Mouse (Mus musculus) left cerebral cortex, postnatal 25 days (tissue): ENCODE measurements around the gene Tbx19. TPM values are rescaled to one million over a fixed set of nuclear protein-coding genes. Genes with fewer than 3 reads are reported as not detected.

ENCODE experiments used
- DNase-seq, 2 experiments: peaks; one replicate each; pipeline ENCODE4 v3.0.0; 2022; ENCODE audit warnings: low spot score in 2 of 2, mixed read lengths in 1 of 2
- intact Hi-C: fragments of 180-260 bp; cut with DNase I; formaldehyde crosslinking; loops from one replicate; pipeline ENCODE4 v1.15.1; 2025
- total RNA-seq, 2 experiments: library from RNA; stranded (reverse); gene quantifications; 2 replicates each; pipeline ENCODE4 v1.2.3; 2021

Gene Tbx19
- total RNA-seq, 2 experiments from 2014 or later = not detected

DNA sequence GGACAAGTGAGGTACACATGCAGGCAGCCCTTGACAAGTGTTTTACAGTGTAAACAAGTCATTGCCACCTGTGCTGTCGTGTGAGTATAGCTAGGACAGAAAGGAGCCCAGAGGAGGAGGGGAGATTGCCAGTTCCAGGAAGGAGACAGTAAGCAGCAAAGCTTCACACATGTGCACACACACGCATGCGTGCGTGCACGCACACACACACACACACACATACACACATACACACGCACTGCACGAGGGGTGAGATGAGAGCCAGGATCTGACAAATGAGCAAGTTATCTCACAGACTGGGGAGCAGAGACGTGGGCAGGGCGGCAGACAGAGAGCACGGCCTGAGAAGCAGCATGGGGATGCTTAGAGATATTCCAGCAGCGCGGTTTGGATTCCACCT is 25.9 kb upstream of the Tbx19 start:
- intact Hi-C loops = no loop called here
- DNase-seq = no peak

DNA sequence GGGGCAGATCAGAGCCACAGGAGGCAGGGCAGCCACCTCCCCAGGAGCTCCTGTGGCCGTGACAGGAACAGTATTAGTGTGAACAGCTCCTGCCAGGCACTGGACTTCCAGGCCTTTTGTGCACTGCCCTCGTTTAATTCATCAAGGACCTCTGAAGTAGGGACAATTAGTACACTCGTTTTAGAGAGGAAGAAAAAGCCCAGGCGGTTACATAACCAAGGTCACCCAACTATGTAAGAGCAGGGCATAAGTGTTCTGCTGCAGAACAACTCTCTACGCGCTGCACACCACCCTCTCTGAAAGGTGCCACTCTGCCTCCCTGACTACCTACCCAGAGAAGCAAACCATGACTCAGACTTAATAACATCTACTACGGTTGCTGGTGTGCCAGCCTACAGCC is 24.5 kb upstream of the Tbx19 start:
- peak in 1 of 2 experiments; percentile 18 for DNase-seq
- intact Hi-C loops = no loop called here

DNA sequence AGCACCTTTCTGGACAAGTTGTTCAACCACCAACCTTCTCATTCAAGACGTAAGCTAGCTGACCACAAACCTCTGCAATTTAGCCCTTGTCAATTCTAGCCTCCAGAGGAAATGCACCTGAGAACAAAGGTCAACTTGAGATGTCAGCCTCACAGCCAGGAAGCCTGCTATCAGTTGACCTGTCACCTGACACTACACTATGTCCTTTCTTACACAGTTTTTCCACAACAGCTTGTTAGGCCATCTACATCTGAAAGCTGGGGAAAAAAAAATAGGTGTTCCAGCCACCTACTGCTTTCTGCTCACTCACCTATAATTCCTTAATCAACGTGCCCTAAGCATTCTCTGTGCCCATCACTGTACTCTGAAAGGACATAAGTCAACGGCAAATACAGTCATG is 23.6 kb upstream of the Tbx19 start:
- intact Hi-C loops = no loop called here
- no peak for DNase-seq

DNA sequence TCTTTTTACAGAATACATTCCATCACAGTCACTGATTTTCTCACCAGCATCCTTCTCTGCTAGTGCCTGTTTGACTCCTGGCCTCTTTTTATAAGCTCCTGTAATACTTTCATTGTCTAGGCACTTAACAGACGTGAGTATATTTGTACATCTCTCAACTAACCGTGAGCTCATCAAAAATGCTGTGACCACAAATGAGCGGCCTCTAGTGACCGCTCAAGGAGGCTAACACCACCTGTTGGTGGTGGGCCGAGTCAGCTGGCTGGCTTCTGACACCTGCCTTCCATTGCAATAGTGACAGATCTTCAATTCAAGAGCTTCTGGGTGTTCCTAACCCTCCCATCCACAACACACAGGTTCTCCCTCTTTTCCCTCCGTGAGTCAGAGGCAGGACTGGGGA is 22.8 kb upstream of the Tbx19 start:
- intact Hi-C loops = no loop called here
- no peak for DNase-seq

DNA sequence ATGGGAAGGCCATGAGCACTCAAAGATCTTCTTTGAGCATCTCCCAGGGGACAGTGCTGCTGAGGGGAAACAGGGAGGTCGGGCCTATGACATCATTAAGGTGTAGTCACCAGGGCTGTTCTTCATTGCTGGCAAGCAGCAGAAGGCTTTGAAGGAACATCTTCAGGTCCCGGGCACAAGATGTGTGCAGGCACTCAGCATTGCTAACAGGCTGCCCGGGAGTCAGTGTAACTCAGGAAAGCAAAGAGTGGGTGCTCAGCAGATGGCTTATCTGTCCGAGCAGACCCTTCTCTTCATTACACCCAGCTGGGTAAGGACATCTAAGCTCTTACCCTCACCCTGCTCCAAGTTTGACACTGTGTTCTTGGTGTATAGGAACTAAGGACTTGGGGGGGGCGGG is 18.7 kb upstream of the Tbx19 start:
- no peak for DNase-seq
- intact Hi-C loops = no loop called here

DNA sequence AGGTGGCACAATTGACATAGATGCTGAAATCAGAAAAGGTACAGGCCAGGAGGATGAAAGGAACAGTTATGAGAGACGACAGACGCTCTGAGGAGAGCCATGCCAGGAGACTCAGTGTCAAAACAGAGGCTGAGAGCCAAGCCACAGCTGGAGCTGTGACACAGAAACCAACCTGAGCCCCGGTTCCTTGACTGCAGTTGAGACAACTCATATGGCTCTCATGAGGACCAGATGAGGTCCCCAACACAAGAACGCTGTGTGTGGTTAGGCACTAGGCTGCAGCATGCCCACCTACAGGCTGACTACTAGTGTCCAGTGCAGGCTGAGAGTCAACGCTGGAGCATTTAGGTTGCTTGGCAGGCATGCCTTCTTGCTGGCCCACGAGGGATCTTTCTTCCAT is 17.5 kb upstream of the Tbx19 start:
- intact Hi-C loops = no loop called here
- DNase-seq = no peak

DNA sequence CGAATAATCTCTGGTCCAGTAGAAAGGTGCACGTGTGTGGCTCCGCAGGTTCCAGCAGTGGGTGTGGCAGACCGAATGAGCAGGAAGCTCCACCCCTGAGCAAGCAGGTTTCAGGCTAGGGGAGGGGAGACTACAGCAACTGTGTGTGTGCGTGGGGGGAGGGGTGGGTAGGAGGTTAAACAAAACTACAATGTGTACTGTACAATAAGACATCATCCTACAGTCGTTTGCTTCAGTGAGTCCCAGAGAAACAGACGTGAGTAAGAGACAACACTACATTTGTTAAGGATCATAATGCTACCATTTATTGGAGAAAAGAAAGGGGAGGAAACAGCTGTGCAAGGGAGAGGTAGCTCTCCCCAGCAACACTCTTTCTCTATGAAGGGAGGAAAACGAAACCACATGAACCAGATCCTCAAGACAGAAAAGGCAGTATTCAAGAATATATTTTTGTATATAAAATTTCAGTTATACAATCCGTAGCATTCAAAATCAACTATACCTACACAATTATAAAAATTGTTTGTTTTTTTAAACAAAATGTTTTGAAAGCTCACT is 13.6 kb upstream of the Tbx19 start:
- intact Hi-C loops = no loop called here
- DNase-seq = no peak

DNA sequence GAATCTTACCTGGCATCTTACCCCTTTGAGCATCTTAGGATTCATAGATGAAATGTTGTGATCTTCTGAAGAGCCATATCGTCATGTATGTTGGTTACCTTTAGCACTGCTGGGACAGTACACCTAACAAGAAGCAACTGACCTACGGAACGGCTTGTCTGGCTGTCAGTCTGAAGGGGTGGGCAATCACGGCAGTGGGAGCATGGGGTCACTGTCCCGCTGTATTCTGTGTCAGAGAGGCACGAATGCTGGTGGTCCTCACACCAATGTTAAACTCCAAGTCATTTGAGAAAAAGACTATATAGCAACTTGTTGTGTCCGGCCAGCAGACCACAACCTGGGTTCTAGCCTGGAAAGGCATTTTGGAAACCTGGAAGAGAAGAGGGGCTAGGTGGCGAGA is 10.7 kb upstream of the Tbx19 start:
- intact Hi-C loops = no loop called here
- DNase-seq = no peak

DNA sequence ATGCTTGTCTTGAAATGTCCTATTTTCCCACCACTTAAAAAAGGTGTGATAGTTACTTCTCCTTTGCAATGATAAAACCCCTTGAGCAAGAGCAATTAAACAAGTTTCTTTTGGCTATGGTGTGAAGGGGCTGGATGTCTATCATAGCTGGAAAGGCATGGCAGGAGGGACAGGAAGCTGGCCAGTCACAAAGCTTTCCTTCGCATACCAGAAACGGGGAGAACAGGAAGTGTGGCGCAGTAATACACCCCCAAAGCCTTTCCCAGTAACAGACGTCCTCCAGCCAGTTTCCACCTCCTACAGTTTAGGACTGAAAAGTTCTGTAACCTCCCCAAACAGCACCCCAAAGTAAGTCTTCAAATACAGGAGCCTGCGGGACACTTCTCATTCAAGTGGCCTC is 9.6 kb upstream of the Tbx19 start:
- intact Hi-C loops = no loop called here
- no peak for DNase-seq

DNA sequence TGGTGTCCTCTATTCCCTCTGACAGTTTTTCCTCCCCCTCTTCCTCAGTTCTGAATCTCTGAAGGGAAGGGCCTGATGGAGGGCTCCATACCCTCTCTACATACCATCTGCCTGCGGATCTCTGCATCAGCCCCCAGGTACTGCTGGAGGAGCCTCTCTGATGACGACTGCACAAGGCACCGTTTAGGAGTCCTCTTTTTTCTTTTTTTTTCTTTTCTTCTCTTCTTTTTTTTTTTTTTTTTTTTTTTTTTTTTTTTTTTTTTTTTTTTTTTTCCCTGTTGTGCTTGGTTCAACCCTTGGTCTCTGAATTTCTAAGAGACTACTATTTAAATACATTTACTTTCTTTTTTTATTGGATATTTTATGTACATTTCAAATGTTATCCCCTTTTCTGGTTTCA is 8.9 kb upstream of the Tbx19 start:
- no peak for DNase-seq
- intact Hi-C loops = no loop called here

DNA sequence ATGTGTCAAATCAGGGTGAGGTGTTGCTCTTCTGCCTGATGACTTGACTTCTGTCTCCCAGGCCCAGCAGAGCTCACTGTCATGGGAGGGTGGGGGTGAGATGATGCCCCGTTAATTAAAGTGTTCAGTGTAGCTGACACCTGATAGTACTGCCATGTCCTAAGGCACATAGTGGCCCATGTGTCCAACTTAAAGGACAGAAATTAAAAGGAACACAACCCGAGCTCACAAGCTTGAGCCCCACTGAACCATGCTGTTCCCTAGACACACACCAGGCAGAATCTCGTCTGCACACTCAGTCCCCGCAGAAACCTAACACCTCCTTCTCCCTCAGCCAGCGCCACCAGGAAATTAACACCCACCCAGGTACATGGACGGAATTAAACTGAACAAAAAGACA is 4.3 kb upstream of the Tbx19 start:
- DNase-seq = no peak

DNA sequence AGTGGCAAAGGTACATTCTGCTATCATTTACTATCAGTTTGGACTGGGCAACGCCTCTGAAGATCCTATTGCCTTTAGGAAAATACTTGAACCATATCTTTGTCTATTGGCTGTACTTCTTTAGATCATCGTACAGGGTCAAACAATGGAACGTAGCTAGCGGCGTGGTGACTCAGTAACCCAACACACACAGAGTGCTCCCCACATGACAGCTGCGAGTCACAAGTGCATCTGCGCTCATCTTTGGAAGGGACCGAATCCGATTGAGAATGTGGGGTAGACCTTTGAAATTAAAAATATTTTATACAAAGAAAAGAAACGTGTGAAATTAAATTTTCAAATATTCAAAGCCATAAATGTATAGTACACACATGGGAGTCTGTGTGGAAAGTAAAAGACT is 1.7 kb downstream of the Tbx19 start:
- intact Hi-C loops = no loop called here
- no peak for DNase-seq

More for the DNA sequence above, 4.3 kb upstream of the Tbx19 start:
- intact Hi-C loops = no loop called here

DNA sequence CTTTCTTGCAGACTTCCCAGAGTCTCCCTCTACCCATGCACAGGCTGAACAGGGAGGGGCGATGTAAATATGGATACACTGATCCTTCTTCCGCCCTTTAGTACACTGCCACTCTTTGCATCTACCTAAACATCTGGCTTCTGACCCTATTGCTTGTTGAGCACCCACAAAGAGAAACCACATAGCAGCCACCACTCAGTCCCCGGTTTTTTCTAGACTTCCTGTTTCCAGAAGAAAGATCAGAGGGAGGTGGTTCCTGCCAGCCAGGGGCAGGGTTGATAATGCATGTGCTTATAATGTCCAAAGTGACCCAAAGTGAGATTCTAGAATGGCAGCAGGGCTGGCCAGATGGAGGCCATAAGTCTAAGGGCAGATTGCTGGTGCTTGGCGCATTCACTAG is 6.4 kb downstream of the Tbx19 start:
- DNase-seq = no peak
- intact Hi-C loops = no loop called here

DNA sequence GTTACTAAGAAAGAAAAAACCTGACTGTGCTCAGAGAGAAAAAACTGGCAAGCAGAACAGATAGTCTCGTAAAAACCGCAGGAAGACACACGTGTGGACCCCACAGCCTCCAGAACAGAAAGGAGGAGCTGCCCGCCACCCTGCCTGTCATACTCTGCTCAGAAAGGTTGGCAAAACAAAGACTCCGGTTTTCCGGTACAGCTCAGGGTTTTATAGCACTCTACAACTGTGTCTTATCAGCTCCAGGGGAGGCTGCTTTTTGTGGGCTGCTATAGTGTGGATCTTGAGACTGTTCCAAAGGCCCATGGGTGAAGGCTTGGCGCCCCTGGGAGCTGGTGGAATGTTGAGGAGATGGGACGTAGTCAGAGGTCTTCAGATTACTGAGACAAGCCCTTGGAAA is 9.4 kb downstream of the Tbx19 start:
- DNase-seq = no peak
- intact Hi-C loops = no loop called here

DNA sequence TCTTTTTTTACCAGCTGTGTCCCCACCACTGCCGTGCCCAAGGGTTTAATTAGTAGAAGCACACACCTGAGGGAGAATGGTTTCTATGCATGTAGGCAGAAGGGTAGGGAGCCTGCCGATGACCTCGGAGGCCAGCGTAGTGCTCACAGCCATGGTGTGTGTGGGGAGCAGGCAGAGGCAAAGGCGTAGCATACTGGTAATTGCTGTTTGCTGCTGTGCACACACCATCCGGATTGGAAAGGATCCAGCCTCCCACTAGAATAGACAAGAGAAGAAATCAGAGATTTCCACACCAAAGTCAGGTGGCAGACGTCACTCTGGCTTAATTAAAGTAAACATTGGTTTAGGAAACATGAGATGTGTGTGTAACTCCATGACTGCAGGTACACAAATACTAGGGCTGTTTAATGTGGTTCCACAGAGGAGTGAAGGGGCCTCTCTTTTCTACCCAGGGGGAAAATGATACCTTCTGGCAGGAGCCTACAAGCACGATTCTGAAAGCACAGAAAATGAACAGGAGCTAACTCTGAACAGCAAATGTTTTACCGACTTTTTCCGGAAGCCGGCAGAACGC is 18.1 kb downstream of the Tbx19 start:
- intact Hi-C loops = no loop called here
- no peak for DNase-seq

DNA sequence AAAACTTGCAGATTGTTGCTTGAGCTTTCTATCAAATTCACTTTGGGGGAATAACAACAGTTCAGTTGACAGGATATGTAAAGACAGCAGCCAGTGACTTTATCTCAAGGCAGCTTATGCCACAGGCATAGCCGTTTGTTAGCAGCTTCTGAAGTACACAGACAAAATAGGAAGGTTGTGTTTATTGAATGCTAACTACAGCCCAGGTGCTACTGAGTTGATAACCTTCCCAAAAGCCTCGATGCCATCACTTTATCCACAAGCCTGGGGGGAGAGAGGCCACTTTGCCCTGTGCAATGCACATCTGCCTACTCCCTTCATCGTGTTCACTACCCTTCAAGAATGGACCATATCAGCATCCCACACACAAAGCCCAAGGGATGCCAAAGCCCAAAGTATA is 20.3 kb downstream of the Tbx19 start:
- intact Hi-C loops = no loop called here
- DNase-seq = no peak

DNA sequence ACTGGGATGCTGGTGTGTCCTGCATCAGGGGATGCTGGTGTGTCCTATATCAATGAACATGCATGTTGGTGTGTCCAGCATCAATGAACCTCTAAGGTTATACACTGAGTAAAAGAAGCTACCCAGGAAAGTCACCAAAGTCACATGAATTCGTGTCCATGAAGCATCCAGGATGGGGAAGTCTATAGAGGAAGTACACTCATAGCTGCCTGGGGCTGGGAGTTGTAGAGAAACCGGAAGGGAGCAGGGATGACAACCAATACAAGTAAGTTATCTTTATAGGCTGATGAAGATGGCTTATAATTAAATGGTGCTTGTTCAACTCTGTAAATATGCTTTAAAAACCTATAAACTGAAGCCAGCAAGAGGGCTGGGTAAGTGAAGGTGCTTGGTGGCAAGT is 26.7 kb downstream of the Tbx19 start:
- intact Hi-C loops = no loop called here

DNA sequence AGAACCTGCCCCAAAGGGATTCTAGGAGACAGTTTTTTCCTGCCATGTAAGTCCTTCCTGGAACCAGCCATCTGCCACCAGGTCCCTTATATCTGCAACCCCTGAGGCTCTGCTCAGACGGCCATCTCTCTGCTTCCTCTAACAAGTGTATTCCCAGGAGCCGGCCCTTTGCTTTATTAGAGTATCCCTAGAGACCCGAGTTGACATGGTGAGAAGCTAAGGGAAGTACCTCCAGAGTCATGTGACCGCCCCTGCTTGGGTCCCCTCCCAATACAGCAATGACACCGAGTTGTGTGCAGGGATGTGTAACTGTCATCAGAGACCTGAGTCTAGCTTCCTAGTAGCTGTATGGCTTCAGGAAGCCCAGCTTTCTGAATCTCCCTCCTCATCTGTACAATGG is 27.3 kb downstream of the Tbx19 start:
- DNase-seq = no peak
- intact Hi-C loops = no loop called here

More for the DNA sequence above, 26.7 kb downstream of the Tbx19 start:
- no peak for DNase-seq

DNA sequence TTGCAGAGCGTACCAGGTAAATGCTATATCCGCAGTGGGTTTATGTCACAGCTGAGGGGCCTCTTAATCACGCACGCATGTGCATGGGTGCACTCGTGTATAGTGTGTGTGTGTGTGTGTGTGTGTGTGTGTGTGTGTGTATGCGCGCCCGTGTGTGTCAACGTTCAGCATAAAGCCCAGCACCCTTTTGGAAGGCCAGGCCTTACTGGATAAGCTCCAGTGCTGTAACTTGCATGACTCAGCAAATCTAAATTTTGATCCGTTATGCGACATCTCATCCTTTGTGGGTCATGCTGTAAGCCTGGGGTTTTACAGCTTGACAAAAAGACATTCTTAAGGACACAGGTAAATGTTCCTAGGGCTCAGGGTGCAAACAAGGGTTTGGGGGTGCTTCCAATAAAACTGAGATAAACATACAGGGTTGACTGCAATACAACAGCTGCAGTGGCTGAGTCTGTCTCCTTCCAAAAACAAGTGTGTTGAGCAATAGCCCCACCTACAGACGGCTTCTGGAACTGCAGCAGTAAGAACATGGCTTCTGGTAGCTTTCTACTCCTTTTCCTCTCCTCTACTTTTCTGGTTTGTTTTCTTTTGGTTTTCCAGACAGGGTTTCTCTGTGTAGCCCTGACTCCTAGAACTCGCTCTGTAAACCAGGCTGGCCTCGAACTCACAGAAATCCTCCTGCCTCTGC is 28.2 kb downstream of the Tbx19 start:
- intact Hi-C loops = no loop called here
- DNase-seq = peak; percentile 87 to 92

DNA sequence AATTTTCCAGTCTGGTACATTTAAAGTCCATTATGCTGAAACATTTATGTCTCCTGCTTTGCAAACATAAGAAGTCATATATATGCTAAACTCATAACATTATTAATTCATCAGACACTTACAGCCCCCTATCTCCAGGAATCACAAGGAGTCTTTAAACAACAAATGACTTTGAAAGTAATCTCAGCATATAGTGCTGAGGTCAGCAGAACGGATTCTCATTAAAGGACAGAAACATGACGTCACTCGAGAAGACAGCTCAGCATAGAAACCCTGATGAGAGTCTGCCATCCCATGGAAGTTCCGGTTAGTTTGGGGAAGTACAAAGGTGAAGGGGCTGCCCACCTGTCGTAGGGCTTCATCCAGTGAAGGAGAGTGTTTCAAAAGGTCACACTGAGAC is 31.0 kb downstream of the Tbx19 start:
- intact Hi-C loops = no loop called here
- no peak for DNase-seq

DNA sequence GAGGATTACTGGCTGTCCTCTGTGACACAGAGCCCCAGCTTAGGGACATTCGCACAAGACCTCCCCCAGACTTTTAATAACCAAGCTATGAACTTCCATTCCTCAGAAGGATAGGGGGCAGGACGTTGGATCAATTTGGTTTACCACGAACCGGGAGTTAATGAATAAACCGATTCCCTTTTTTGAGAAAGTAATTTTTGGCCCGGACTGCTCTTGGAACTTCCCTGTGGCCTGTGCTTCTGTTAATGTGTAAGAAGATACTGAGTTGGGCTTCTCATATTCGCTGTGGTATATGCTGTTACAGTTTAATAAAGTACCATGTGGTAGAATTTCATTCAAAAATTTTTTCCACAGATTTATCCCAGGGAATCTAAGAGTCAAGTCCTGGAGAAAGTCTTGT is 39.5 kb downstream of the Tbx19 start:
- intact Hi-C loops = loop anchor here (2.0 to 5.0 kb wide), 4 partner anchors 78 to 804 kb away; partner anchors contain the start of gene Atp1b1
- no peak for DNase-seq
